Mouse (Mus musculus): Measurements from ENCODE around the gene Hoxb7. TPM values are rescaled to one million over a fixed set of nuclear protein-coding genes. Genes with fewer than 3 reads are reported as not detected.

Gene Hoxb7
- polyA plus RNA-seq, 1 experiment from 2014 or later, result not detected

MicroRNA genes within 50 kb of the gene (microRNA counts, 519-probe panel; counts per million panel counts)
- microRNA mmu-miR-10a (2,864 counts per million, percentile 10 among the panel's probes with 10 or more counts), microRNA mmu-miR-196a (not detected)

Small RNAs within 50 kb of the gene (microRNA-seq; reads per million reads assigned to microRNA genes)
- gene Mir10a, result 579 reads per million, percentile 75 among the genes with 10 or more reads in this experiment
- gene Mir196a-1, result not detected

Other genes starting within 250 kb of the Hoxb7 start
- 32.3 and 32.7 TPM in 2 replicates for gene Ube2z, start 221.2 kb upstream of the Hoxb7 start, polyA plus RNA-seq (2014; fragmentation: Nextera tagmentation; extraction: Ambion mirVana)
- 679 and 959 TPM in 2 replicates for gene Atp5g1, start 211.0 kb upstream of the Hoxb7 start, polyA plus RNA-seq (2014; fragmentation: Nextera tagmentation; extraction: Ambion mirVana)
- not detected in 2 replicates for gene Calcoco2, start 174.7 kb upstream of the Hoxb7 start, polyA plus RNA-seq (2014; fragmentation: Nextera tagmentation; extraction: Ambion mirVana)
- not detected in 2 replicates for gene Ttll6, start 152.8 kb upstream of the Hoxb7 start, polyA plus RNA-seq (2014; fragmentation: Nextera tagmentation; extraction: Ambion mirVana)
- not detected in 2 replicates for gene Hoxb13, start 92.3 kb upstream of the Hoxb7 start, polyA plus RNA-seq (2014; fragmentation: Nextera tagmentation; extraction: Ambion mirVana)
- gene Hoxb9, start 15.2 kb upstream of the Hoxb7 start, polyA plus RNA-seq (2014; fragmentation: Nextera tagmentation; extraction: Ambion mirVana), result not detected in 2 replicates
- not detected in 2 replicates for gene Hoxb8, start 4.7 kb upstream of the Hoxb7 start, polyA plus RNA-seq (2014; fragmentation: Nextera tagmentation; extraction: Ambion mirVana)
- not detected in 2 replicates for gene Hoxb6, start 5.9 kb downstream of the Hoxb7 start, polyA plus RNA-seq (2014; fragmentation: Nextera tagmentation; extraction: Ambion mirVana)
- gene Hoxb5, start 16.7 kb downstream of the Hoxb7 start, polyA plus RNA-seq (2014; fragmentation: Nextera tagmentation; extraction: Ambion mirVana), result not detected in 2 replicates
- not detected in 2 replicates for gene Hoxb4, start 31.6 kb downstream of the Hoxb7 start, polyA plus RNA-seq (2014; fragmentation: Nextera tagmentation; extraction: Ambion mirVana)
- not detected in 2 replicates for gene Hoxb3, start 36.7 kb downstream of the Hoxb7 start, polyA plus RNA-seq (2014; fragmentation: Nextera tagmentation; extraction: Ambion mirVana)
- gene Hoxb2, start 63.9 kb downstream of the Hoxb7 start, polyA plus RNA-seq (2014; fragmentation: Nextera tagmentation; extraction: Ambion mirVana), result 0.17 TPM in 1 of 2 replicates, not detected in the other
- gene Hoxb1, start 79.1 kb downstream of the Hoxb7 start, polyA plus RNA-seq (2014; fragmentation: Nextera tagmentation; extraction: Ambion mirVana), result not detected in 2 replicates
- 2.9 and 3.9 TPM in 2 replicates for gene Skap1, start 178.0 kb downstream of the Hoxb7 start, polyA plus RNA-seq (2014; fragmentation: Nextera tagmentation; extraction: Ambion mirVana)